ENCODE assay signal across 20 mouse cellular contexts in the genomic region with DNA sequence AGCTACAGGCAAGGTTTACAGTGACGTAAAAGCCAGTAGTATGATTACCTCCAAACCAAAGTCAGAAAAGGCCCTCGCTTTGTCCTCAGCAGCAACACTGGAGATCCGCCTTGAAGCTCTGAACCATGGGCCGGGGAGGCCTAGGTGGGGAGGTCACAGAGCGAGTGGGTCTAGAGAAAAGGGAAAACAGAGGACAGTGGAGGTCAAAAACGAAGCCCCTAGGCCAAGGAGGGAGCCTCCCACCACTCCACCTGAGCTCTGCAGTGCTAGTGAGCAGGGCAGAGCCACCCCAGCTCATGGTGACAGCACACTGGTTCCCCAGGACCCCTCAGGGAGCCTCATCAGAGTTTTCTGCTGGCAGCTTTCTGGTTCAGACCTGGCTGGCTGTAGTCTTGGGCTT.
"Had no signal": no experiment of that assay in that cellular context is flagged by ENCODE, and none has a peak within 500 bp of the region (broad histone marks: within the 10 kb centered on the region; RNA-seq: fewer than 3 reads in every experiment).

No protein-coding gene starts in this region.

- ATAC-seq: midbrain, embryonic 13.5 days; midbrain, embryonic 16.5 days had no signal

- H3K27me3 ChIP-seq: kidney, embryonic 15.5 days; liver, embryonic 13.5 days; midbrain, embryonic 13.5 days; neural tube, embryonic 13.5 days; stomach, embryonic 15.5 days had no signal

- DNase-seq: kidney, adult 8-10 months; kidney, postnatal 10 days; kidney, postnatal 36 days; layer of hippocampus, postnatal 36 days; liver, embryonic 13.5 days; lung, adult 2 months; lung, postnatal 14 days; retina, postnatal 1 day; right cerebral cortex, postnatal 25 days; spleen, adult 18-20 months; thymus, adult 18-20 months; thymus, postnatal 4 days had no signal

- H3K9me3 ChIP-seq: kidney, embryonic 15.5 days; liver, embryonic 13.5 days; midbrain, embryonic 13.5 days; neural tube, embryonic 13.5 days; stomach, embryonic 15.5 days had no signal

- H3K9ac ChIP-seq: kidney, embryonic 15.5 days; liver, embryonic 13.5 days; midbrain, embryonic 13.5 days; neural tube, embryonic 13.5 days; stomach, embryonic 15.5 days had no signal

- H3K36me3 ChIP-seq: liver, embryonic 13.5 days had no signal

- H3K27ac ChIP-seq: kidney, embryonic 15.5 days; left cerebral cortex, adult 2 months; liver, embryonic 13.5 days; macrophage; midbrain, embryonic 13.5 days; neural tube, embryonic 13.5 days; stomach, embryonic 15.5 days had no signal

- H3K4me1 ChIP-seq: kidney, embryonic 15.5 days; stomach, embryonic 15.5 days had no signal

- H3K4me2 ChIP-seq: kidney, embryonic 15.5 days; liver, embryonic 13.5 days; midbrain, embryonic 13.5 days; neural tube, embryonic 13.5 days; stomach, embryonic 15.5 days had no signal

- H3K4me3 ChIP-seq: kidney, embryonic 15.5 days; left cerebral cortex, adult 2 months; liver, embryonic 13.5 days; midbrain, embryonic 13.5 days; myocyte; neural tube, embryonic 13.5 days; stomach, embryonic 15.5 days had no signal
